Mouse (Mus musculus): ENCODE measurements around the gene Cmc4.
A peak's percentile ranks its signal among the peaks of the same experiment; 100 is the strongest.

The Cmc4 gene

GRCm38 (mm10) chrX:75415936-75416785 is at the start of gene Cmc4, which contains the start of the genes Mtcp1 and Brcc3:
Gene Cmc4 (minus strand): TSS chrX:75416584.
Gene Mtcp1 (minus strand): TSS chrX:75416588.
Gene Brcc3 (plus strand): TSS chrX:75416628.
- peak; percentile 88 for DNase-seq (ENCODE audit: low read depth, low spot score)

- DNase-seq (ENCODE audit: low read depth, low spot score), result no peak
These were observed 38.2 kb upstream of the Cmc4 start for GRCm38 (mm10) chrX:75454597-75454996.

GRCm38 (mm10) chrX:75409711-75410110 is 6.7 kb downstream of the Cmc4 start:
- DNase-seq (ENCODE audit: low read depth, low spot score), result no peak

GRCm38 (mm10) chrX:75403350-75403749 is 13.0 kb downstream of the Cmc4 start:
- no peak for DNase-seq (ENCODE audit: low read depth, low spot score)

GRCm38 (mm10) chrX:75402668-75403067 is 13.7 kb downstream of the Cmc4 start:
- DNase-seq (ENCODE audit: low read depth, low spot score), result no peak

- no peak for DNase-seq (ENCODE audit: low read depth, low spot score)
These were observed 16.9 kb downstream of the Cmc4 start for GRCm38 (mm10) chrX:75399471-75399870.

- peak; percentile 81 for DNase-seq (ENCODE audit: low read depth, low spot score)
These were observed 34.1 kb downstream of the Cmc4 start, which contains the start of the genes Fundc2 and F8 for GRCm38 (mm10) chrX:75382195-75382771. Gene Fundc2 (plus strand): TSS chrX:75382399. Gene F8 (minus strand): TSS chrX:75382615.

- DNase-seq (ENCODE audit: low read depth, low spot score), result peak; percentile 0
These were observed 34.7 kb downstream of the Cmc4 start for GRCm38 (mm10) chrX:75381699-75382098.

- DNase-seq (ENCODE audit: low read depth, low spot score), result no peak
These were observed 35.2 kb downstream of the Cmc4 start for GRCm38 (mm10) chrX:75381176-75381575.

GRCm38 (mm10) chrX:75376815-75377214 is 39.6 kb downstream of the Cmc4 start:
- no peak for DNase-seq (ENCODE audit: low read depth, low spot score)

- DNase-seq (ENCODE audit: low read depth, low spot score), result no peak
These were observed 43.5 kb downstream of the Cmc4 start for GRCm38 (mm10) chrX:75372666-75373425.

- DNase-seq (ENCODE audit: low read depth, low spot score), result no peak
These were observed 46.2 kb downstream of the Cmc4 start for GRCm38 (mm10) chrX:75370197-75370596.
